Mouse (Mus musculus) T-helper 17 cell (primary cell): Measurements from ENCODE around the gene Gm8978.
"Not testable (repeated sequence)": the region's sequence is repeated elsewhere in the genome, so short reads cannot be mapped to it uniquely, and the experiment has no call there.

Experiments
- in situ Hi-C, 2 experiments: fragments of 300-600 bp; cut with MboI, MseI; formaldehyde crosslinking; loops; 1 replicate in 1 of 2; 2 replicates in 1 of 2; pipeline ENCODE4 v1.15.1; 2025; ENCODE audit warnings: high pct_unique_total_duplicates in 2 of 2

The Gm8978 gene

DNA sequence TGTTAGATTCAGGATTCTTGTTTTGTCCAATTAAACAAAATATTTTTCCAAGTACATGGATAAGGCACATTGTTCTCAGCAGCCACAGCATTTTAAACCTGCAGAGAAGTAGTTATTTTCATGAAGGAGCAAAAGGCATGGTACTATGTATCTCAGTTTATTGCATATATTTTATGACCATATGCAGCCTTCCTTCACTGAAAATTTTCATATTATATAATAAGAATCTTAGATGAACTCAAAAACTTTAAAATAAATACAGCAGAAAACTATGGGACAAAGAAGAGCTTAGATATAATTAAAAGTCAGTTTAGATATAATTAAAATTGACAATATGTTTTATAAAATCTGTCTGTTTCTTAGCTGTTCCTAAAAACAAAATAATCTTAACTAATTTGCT, at the start of gene Gm8978:
TSS of gene Gm8978 (minus strand) at position 101 of the 400 bp plus-strand sequence.
- in situ Hi-C loops = not testable (repeated sequence)

DNA sequence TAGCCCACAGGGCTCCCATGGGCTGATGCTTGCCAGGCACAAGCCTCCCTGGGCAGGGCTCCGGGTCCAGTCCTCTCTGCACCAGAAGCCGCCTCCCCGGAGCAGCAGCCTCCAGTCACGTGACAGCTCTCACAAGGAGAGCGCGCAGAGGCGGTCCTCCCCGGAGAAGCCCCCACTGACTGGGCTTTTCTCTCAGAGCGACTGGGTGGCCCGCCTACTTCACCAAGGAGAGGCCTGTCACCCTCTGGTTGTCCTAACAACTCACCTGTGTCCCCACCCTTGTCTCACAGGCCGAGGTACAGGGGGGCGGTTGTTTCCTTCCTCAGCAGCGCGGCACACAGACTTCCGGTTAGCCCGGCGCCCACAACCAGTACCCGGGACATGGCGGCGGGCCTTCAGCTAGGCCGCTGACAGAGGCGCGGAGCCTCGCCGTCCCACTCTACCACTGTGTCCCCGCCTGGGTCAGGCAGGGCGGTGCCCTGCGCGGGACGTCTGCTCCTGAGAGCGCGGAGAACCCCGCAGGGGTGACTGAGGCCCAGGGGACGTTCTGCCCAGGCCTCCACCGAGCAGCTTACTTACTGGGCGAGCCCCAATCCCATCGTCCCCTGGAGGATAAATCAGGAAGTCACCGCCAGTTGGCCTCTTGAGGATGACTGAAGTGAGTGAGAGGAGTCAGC, 35.3 kb downstream of the Gm8978 start:
- in situ Hi-C loops = loop anchor here in 1 of 2 experiments (10.0 kb wide), 1 partner anchor 195 kb away; the partner anchor contains the start of gene Rnls

DNA sequence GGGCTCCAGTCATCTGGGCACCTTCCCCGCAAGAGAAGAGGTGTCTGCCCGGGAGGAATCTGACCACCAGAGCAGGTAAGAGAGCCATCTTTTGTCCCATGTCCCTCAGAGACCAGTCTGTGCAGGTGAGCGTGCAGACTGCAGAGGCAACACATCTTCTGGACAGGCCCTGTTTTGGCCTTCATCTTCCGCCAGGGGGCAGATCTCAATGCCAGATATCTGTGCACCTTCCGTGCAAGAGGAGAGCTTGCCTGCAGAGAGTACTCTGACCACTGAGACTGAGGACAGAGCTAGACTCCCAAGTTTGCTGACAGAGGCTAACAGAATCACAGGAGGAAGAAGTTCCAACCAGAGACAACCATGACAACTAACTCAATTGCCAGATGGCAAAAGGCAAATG, 56.5 kb downstream of the Gm8978 start:
- in situ Hi-C loops = not testable (repeated sequence)
